Mouse (Mus musculus): ENCODE measurements around the gene Prc1. TPM values are rescaled to one million over a fixed set of nuclear protein-coding genes. Genes with fewer than 3 reads are reported as not detected.
"Not testable (repeated sequence)": the region's sequence is repeated elsewhere in the genome, so short reads cannot be mapped to it uniquely, and the experiment has no call there.

Gene Prc1
- polyA plus RNA-seq, 1 experiment, result 124 TPM

DNA sequence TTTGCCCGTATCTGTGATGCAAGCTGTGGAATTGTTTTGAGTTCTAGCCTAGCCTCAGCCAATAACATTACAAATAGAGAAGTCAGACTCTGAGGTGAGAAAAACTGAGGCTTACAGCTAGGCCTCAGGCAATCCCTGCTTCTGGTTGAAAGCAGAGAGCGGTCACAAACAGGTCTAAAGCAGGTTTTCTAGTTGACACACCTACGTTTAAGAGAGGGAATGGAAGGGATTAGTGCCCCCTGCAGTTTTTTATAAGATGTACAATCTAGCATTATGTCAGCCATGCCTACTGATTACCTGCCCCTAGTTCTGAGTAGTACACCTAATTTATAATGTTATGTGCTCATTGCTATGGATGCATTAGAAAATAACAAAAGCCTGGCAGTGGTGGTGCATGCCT lies 13.5 kb downstream of the Prc1 start:
- Histone ChIP-seq H3K27ac (ENCODE audit: insufficient read depth, low read length) (no peak overlapping the region), H3K4me1 (ENCODE audit: control insufficient read depth, insufficient read depth, low read length) (no peaks in the 10 kb centered on the region)
- TF ChIP-seq CTCF (IDR thresholded peaks at IDR 0.05; ENCODE audit: borderline replicate concordance, insufficient read depth, low read length), result no peak
- no peak for TF ChIP-seq POLR2A (IDR thresholded peaks at IDR 0.05; ENCODE audit: low read depth, low read length)

DNA sequence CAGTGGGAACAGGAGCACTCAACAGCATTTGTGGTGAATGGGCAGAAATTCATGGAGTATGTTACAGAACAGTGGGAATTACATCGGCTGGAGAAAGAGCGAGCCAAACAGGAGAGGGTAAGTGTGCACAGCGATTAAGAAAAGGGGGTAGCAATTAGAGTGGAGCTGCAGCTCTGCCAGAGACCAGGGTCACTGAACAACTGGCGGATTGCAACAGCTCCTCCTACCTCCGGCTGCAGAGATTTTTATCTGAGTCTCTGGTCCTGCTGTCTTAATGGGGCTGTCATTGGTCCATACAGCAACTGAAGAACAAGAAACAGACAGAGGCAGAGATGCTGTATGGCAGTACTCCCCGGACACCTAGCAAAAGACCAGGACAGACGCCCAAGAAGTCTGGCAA lies 16.5 kb downstream of the Prc1 start:
- Histone ChIP-seq H3K4me1 (ENCODE audit: control insufficient read depth, insufficient read depth, low read length) (no peaks in the 10 kb centered on the region), H3K27ac (ENCODE audit: insufficient read depth, low read length) (no peak overlapping the region), H3K4me3 (ENCODE audit: insufficient read depth, low read length) (no peak overlapping the region)
- no peak for TF ChIP-seq POLR2A (IDR thresholded peaks at IDR 0.05; ENCODE audit: low read depth, low read length)
- no peak for TF ChIP-seq CTCF (IDR thresholded peaks at IDR 0.05; ENCODE audit: borderline replicate concordance, insufficient read depth, low read length)

More for the DNA sequence above, 13.5 kb downstream of the Prc1 start:
- H3K4me3 ChIP-seq (ENCODE audit: insufficient read depth, low read length), result no peak overlapping the region

DNA sequence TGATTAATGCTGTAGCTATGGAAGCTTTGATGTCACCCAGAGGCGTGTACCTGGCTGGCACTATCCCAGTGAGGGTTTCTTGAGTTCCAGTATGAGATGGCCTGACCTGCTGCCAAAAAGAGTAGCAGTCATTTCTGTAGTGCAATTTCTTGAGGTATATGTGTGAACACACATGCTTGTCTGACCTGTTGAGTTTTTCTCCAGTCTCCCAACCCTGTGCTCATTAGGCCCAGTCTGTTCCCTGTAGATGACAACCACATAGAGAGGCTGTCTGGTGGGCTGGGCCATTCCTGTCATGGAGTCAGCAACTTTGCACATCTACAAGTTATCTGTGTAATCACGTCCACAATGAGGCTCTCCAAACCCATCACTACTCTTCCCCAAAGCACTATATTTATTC lies 21.5 kb downstream of the Prc1 start:
- no peak overlapping the region for H3K4me3 ChIP-seq (ENCODE audit: insufficient read depth, low read length)
- no peaks in the 10 kb centered on the region for H3K4me1 ChIP-seq (ENCODE audit: control insufficient read depth, insufficient read depth, low read length)
- TF ChIP-seq POLR2A (IDR thresholded peaks at IDR 0.05; ENCODE audit: low read depth, low read length), result no peak
- TF ChIP-seq CTCF (IDR thresholded peaks at IDR 0.05; ENCODE audit: borderline replicate concordance, insufficient read depth, low read length), result no peak
- no peak overlapping the region for H3K27ac ChIP-seq (ENCODE audit: insufficient read depth, low read length)

DNA sequence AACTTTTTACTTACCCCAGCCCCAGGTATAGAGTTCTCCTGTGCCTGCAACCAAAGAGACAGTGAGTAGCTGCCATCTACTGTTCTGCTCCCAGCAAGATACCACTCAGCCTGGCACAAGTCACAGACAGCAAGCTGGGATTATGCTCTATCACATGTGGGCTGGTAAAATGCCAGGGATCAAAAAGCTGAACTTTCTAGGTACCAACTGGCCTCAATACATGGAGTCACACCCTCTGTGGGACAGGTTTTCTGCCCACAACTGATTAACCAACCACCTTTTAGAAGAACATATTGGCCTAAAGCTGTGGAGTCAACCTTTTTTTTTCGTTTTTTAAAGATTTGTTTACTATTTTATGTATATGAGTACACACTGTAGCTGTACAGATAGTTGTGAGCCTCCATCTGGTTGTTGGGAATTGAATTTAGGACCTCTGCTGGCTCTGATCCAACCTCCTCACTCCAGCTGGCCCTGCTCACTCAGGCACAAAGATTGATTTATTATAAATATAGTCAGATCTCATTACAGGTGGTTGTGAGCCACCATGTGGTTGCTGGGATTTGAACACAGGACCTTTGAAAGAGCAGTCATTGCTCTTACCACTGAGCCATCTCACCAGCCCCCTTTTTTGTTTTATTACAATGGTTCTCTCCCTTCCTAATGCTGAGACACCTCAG lies 23.3 kb downstream of the Prc1 start:
- Histone ChIP-seq H3K4me1 (ENCODE audit: control insufficient read depth, insufficient read depth, low read length) (no peaks in the 10 kb centered on the region), H3K27ac (ENCODE audit: insufficient read depth, low read length) (no peak overlapping the region), H3K4me3 (ENCODE audit: insufficient read depth, low read length) (no peak overlapping the region)
- TF ChIP-seq CTCF (IDR thresholded peaks at IDR 0.05; ENCODE audit: borderline replicate concordance, insufficient read depth, low read length) (no peak), POLR2A (IDR thresholded peaks at IDR 0.05; ENCODE audit: low read depth, low read length) (no peak)

DNA sequence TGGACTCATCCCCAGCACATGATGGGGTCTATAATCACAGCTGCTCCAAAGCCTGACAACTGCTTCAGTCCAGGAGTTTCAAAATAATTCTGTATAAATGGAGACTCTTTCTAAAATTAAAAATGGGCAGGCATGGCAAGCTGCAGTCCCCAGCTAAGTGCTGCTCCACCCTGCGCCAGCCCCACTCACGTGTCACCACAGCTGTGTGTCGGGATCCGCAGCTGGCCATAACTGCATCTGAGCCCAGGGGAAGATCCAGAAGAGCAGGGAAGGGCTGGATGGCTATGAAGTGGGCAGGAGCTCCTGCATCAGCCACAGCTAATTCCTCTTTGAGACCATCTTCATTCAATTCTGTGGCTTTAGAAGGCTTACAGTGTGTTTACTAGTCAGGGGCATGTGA lies 24.4 kb downstream of the Prc1 start:
- TF ChIP-seq CTCF (IDR thresholded peaks at IDR 0.05; ENCODE audit: borderline replicate concordance, insufficient read depth, low read length), result no peak
- TF ChIP-seq POLR2A (IDR thresholded peaks at IDR 0.05; ENCODE audit: low read depth, low read length), result no peak
- Histone ChIP-seq H3K27ac (ENCODE audit: insufficient read depth, low read length) (no peak overlapping the region), H3K4me1 (ENCODE audit: control insufficient read depth, insufficient read depth, low read length) (no peaks in the 10 kb centered on the region), H3K4me3 (ENCODE audit: insufficient read depth, low read length) (no peak overlapping the region)

DNA sequence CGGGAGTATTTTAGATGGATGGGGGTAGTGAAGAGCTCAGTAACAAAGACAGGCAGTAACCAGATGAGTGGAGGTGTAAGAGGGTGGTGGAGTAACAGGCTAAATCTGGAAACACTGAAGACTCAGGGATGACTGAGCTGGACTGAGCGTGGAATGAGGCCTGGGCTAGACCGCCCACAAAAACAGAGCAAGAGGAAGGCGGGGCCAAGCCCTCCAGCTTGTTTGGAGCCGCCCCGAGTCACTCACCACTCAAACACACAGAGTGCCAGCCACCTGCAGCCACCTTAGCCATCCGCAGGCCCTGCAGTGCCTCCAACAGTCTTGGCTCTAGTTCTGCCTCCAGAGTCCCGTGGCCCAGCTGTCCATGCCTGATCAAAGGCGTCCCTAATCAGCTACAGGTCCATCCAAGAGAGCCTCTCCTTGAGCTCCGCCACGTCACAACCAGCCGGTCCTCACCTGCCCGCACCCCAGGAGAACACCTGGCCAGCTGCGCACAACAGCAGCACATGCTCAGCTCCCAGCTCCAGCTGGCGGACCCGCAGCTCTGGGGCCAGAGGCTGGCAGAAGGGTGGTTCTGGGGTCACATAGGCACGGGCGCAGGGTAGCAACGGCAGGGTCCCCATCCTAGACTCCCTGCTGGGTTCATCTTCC lies 25.7 kb downstream of the Prc1 start:
- Histone ChIP-seq H3K4me3 (ENCODE audit: insufficient read depth, low read length) (no peak overlapping the region), H3K4me1 (ENCODE audit: control insufficient read depth, insufficient read depth, low read length) (no peaks in the 10 kb centered on the region), H3K27ac (ENCODE audit: insufficient read depth, low read length) (no peak overlapping the region)
- no peak for TF ChIP-seq CTCF (IDR thresholded peaks at IDR 0.05; ENCODE audit: borderline replicate concordance, insufficient read depth, low read length)
- no peak for TF ChIP-seq POLR2A (IDR thresholded peaks at IDR 0.05; ENCODE audit: low read depth, low read length)

DNA sequence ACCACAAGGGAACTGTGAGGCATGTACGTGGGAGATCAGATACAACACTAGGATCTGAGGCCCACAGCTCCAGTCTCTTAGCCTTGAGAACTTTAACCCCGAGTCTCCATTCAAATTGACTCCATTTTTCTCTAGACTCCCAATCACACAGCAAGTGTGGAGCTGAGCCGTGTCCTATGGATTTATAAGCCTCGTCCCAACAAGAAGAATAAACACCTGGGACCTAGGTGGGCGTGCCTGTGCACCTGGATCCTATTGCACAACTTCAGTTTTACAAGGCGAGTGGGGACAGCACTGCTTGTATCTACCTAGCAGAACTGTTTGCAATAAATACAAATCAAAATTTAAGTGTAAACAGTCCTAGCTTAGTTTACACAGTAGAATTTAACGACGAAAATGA lies 29.1 kb downstream of the Prc1 start:
- H3K4me1 ChIP-seq (ENCODE audit: control insufficient read depth, insufficient read depth, low read length), result no peaks in the 10 kb centered on the region
- peak overlapping the region; percentile 72 for H3K4me3 ChIP-seq (ENCODE audit: insufficient read depth, low read length)
- TF ChIP-seq CTCF (IDR thresholded peaks at IDR 0.05; ENCODE audit: borderline replicate concordance, insufficient read depth, low read length) (no peak), POLR2A (IDR thresholded peaks at IDR 0.05; ENCODE audit: low read depth, low read length) (no peak)
- no peak overlapping the region; the same call in 1 of the 2 replicates for H3K27ac ChIP-seq (ENCODE audit: insufficient read depth, low read length)

DNA sequence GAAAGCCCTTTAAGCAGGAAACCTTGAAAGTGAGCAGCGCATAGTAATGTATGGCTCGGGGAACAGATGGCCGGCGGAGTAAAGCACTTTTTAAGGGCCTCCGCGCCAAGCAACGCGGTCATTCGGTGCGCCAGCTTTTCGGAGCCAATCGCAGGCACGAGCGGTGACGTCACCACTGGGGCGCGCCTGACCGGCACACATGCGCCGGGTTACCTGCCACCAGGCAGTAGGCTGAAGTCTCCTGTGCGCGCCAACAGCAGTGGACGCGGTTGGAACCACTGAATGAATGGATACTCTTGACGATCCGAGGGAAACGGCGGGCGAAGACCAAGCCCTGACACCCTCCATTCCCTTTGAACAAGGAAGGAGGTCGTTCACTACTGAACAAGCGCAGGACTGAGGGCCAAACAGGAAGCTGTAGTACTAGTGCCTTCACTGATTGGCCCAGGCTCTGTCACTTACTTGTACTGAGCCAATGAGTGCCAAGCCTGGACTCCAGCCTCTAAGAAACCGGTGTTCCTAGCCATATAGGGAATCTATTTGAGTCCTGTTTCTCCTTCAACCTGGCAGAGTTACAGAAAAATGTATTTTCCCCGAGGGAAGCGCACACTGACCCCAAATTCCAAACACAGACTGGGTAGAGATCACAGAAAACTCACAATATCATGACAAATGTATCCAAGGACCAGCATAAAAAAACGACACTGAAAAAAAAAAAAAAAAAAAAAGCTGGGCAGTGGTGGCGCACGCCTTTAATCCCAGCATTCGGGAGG lies 30.0 kb downstream of the Prc1 start, which contains the start of gene Rccd1:
Rccd1 (minus strand) TSS at position 412 of the 773 bp plus-strand sequence.
- TF ChIP-seq POLR2A (IDR thresholded peaks at IDR 0.05; ENCODE audit: low read depth, low read length) (peak; percentile 83), CTCF (IDR thresholded peaks at IDR 0.05; ENCODE audit: borderline replicate concordance, insufficient read depth, low read length) (no peak)
- peak within 1 kb of the TSS; percentile 85 for H3K27ac ChIP-seq (ENCODE audit: insufficient read depth, low read length)
- H3K4me1 ChIP-seq (ENCODE audit: control insufficient read depth, insufficient read depth, low read length), result no peaks in the 10 kb centered on the region
- H3K4me3 ChIP-seq (ENCODE audit: insufficient read depth, low read length), result peak within 1 kb of the TSS; percentile 72

DNA sequence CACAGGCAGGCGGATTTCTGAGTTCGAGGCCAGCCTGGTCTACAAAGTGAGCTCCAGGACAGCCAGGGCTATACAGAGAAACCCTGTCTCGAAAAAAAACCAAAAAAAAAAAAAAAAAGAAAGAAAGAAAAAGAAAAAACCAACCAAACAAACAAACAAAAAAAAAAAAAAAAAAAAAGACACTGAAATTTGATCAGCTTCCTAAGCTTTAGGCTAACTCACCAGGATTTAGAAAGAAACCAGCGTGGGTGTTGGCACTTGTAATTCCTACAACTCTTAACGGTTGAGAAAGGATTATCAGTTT lies 30.5 kb downstream of the Prc1 start:
- H3K4me1 ChIP-seq (ENCODE audit: control insufficient read depth, insufficient read depth, low read length); H3K4me3 ChIP-seq (ENCODE audit: insufficient read depth, low read length): not testable (repeated sequence)
- H3K27ac ChIP-seq (ENCODE audit: insufficient read depth, low read length), result peak overlapping the region; percentile 36; the same call in 1 of the 2 replicates

DNA sequence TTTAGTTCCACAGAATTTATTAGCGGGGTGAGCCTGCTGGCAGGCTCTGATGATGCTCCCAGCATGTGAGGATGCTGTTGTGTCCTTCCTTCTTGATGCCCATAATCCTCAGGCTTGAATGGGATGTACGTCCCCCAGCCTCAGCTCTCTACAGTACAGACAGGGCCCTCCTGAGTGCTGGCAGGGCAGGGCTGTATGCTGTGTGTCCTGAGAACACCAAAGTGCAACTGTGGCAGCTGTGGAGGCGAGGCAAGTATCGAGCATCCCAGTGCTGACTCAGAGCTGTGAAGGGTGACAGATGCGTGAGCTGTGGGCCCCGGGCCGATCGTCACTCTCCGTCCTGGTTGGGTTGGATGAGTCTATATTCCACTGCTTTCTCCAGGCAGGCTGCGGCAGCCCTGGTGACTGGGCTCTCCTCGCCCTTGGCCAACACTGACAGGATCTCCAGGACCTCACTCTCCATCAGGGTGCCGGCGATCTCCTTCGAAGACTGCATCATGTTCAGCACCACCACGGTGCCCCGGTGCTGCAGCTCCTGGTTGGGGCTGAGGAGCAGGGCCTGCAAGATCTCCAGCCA lies 31.1 kb downstream of the Prc1 start:
- H3K4me1 ChIP-seq (ENCODE audit: control insufficient read depth, insufficient read depth, low read length), result no peaks in the 10 kb centered on the region
- no peak for TF ChIP-seq CTCF (IDR thresholded peaks at IDR 0.05; ENCODE audit: borderline replicate concordance, insufficient read depth, low read length)
- no peak for TF ChIP-seq POLR2A (IDR thresholded peaks at IDR 0.05; ENCODE audit: low read depth, low read length)
- H3K4me3 ChIP-seq (ENCODE audit: insufficient read depth, low read length), result no peak overlapping the region
- peak overlapping the region; percentile 36; the same call in 1 of the 2 replicates for H3K27ac ChIP-seq (ENCODE audit: insufficient read depth, low read length)
